Mouse (Mus musculus) liver, adult 2 months (tissue): Measurements from ENCODE around the gene Raver2.

ENCODE experiments used
- CTCF ChIP-seq: fragments of 200-500 bp; IDR thresholded peaks from 2 replicates; pipeline ENCODE4 v1.5.1; 2011; ENCODE audit warnings: low read depth, low read length, control low read depth
- POLR2A ChIP-seq: fragments of 200-500 bp; IDR thresholded peaks from 2 replicates; pipeline ENCODE4 v1.6.1; 2011; ENCODE audit warnings: low read length, control low read depth; ENCODE audit not compliant: insufficient read depth; ENCODE audit errors: extremely low read depth

- no peak for TF ChIP-seq CTCF
- TF ChIP-seq POLR2A = no peak
These were observed 73.0 kb downstream of the Raver2 start for GRCm38 (mm10) chr4:101141768-101142167.
